Mouse (Mus musculus) ovary, postnatal 14 days (tissue): ENCODE measurements around the gene Mms22l.
"Not testable (repeated sequence)": the region's sequence is repeated elsewhere in the genome, so short reads cannot be mapped to it uniquely, and the experiment has no call there.

Experiments
- DNase-seq: peaks from one replicate; pipeline ENCODE4 v3.0.0; 2022; ENCODE audit warnings: low spot score

Gene Mms22l

GRCm38 (mm10) chr4:24496116-24496952 lies at the start of gene Mms22l:
Gene Mms22l (plus strand): TSS chr4:24496451.
- peak; percentile 90 for DNase-seq

- DNase-seq: not testable (repeated sequence)
Observed at GRCm38 (mm10) chr4:24484046-24484445, 12.2 kb upstream of the Mms22l start.

GRCm38 (mm10) chr4:24496953-24497319 lies 685 bp downstream of the Mms22l start:
- DNase-seq: no peak

GRCm38 (mm10) chr4:24509195-24509594 lies 12.9 kb downstream of the Mms22l start:
- no peak for DNase-seq

GRCm38 (mm10) chr4:24536989-24537388 lies 40.7 kb downstream of the Mms22l start:
- no peak for DNase-seq

GRCm38 (mm10) chr4:24543421-24543820 lies 47.2 kb downstream of the Mms22l start:
- no peak for DNase-seq

GRCm38 (mm10) chr4:24544677-24545151 lies 48.5 kb downstream of the Mms22l start:
- DNase-seq: no peak

- no peak for DNase-seq
Observed at GRCm38 (mm10) chr4:24556116-24556820, 60.0 kb downstream of the Mms22l start.

GRCm38 (mm10) chr4:24557149-24557548 lies 60.9 kb downstream of the Mms22l start:
- no peak for DNase-seq

- DNase-seq: no peak
Observed at GRCm38 (mm10) chr4:24568026-24568425, 71.8 kb downstream of the Mms22l start.

GRCm38 (mm10) chr4:24568989-24569556 lies 72.8 kb downstream of the Mms22l start:
- DNase-seq: no peak

GRCm38 (mm10) chr4:24574276-24574675 lies 78.0 kb downstream of the Mms22l start:
- DNase-seq: peak; percentile 73

- DNase-seq: no peak
Observed at GRCm38 (mm10) chr4:24577594-24577993, 81.3 kb downstream of the Mms22l start.

- DNase-seq: no peak
Observed at GRCm38 (mm10) chr4:24582295-24582694, 86.0 kb downstream of the Mms22l start.

- DNase-seq: no peak
Observed at GRCm38 (mm10) chr4:24583997-24584396, 87.7 kb downstream of the Mms22l start.

- DNase-seq: no peak
Observed at GRCm38 (mm10) chr4:24594824-24595223, 98.6 kb downstream of the Mms22l start.

- no peak for DNase-seq
Observed at GRCm38 (mm10) chr4:24596942-24597611, 100.8 kb downstream of the Mms22l start.

GRCm38 (mm10) chr4:24598637-24599036 lies 102.4 kb downstream of the Mms22l start:
- DNase-seq: no peak

- DNase-seq: no peak
Observed at GRCm38 (mm10) chr4:24601711-24602110, 105.5 kb downstream of the Mms22l start.

GRCm38 (mm10) chr4:24609085-24609484 lies 112.8 kb downstream of the Mms22l start:
- DNase-seq: no peak

GRCm38 (mm10) chr4:24609564-24609963 lies 113.3 kb downstream of the Mms22l start:
- DNase-seq: no peak

- no peak for DNase-seq
Observed at GRCm38 (mm10) chr4:24620005-24620404, 123.8 kb downstream of the Mms22l start.
